Mouse (Mus musculus): Measurements from ENCODE around the gene Hccs. TPM values are rescaled to one million over a fixed set of nuclear protein-coding genes. Genes with fewer than 3 reads are reported as not detected.
"Not testable (repeated sequence)": the region's sequence is repeated elsewhere in the genome, so short reads cannot be mapped to it uniquely, and the experiment has no call there.

Gene Hccs
- 1 to 10 TPM; 5.1 to 7.4 TPM for polyA plus RNA-seq (2017; shearing (Covaris generic))

- ATAC-seq = peak; percentile 95
These were observed at the start of gene Hccs for GRCm38 (mm10) chrX:169319945-169320667. Gene Hccs, minus strand, starts transcription at chrX:169320372.

DNA sequence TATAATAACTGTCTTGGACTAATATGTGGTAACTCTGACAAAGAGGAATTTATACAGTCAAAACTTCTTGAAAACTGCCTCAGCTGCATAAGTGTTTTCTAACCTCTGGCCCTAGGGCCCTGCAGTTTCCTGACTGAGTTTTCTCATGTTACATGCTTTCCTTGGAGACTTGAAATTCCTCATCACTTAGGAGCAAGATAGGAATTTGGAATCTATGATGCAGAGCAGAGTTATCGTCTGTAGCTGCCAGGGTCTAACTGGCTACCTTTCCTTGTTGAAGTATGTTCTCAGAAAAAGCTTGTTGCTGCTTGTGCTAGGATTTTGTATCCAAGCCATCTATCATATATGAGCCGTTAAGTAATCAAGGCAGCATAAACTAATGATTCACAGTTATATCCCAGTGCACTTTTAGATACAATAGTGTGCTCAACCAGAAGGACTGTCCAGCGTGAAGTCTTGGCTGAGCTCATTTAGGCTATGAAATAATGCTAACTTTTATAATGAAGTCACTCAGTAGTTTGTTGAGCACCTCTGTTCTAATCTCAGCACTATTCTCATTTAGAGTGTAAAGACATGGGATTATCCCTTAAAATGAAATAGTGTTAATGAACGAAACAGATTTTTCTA is 37.1 kb upstream of the Hccs start:
- ATAC-seq = no peak

DNA sequence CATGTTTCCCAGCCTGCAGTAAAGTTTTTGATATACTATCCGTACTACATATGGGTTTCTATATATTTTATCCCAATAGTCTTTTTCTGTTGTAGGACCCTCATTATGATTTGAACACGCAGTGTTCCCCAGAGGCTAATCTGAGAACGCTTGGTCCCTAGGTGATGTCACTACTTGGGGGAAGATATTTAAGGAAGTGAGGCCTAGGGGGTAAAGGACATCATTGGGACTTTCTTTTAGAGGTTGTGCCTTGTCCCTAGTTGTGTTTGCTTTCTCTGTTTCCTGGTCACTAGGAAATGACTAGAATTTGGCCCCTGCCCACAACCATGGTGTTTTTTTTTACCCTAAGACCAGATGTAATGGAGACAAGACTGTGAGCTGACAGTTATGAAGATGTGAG is 18.0 kb upstream of the Hccs start:
- no peak for ATAC-seq

- no peak for ATAC-seq
These were observed 17.4 kb upstream of the Hccs start for GRCm38 (mm10) chrX:169337559-169337958.

GRCm38 (mm10) chrX:169332264-169332663 is 12.1 kb upstream of the Hccs start:
- ATAC-seq = no peak

DNA sequence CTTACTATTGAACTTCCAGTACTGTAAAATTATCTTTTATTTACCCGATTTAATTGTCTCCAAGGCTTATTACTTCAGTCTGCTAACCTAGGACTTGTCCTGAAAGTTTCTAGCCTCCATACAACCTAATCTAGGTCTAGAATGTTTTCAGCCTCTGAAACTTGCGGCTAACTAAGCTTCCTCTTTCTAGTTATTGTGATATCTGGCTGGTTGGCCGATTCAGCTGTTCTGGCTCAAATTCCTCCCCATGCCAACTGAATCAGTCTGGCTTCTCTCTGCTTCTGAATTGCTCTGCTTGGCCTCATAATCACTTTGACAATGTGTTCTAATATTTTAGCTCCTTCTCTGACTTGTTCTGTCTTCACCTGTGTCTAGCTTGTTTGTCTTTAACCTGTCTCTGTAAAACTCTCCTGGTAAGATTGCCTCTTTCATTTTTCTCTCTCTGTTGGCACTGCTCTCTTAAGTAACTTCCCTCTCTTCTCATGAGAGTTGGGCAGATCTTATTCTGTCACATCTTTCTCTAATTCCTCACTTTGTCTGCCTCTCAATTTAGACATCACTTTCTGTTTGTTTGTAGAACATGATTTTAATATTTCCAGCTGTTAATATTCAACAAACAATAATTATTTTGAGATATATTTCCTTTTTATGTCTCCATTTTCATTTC is 5.9 kb upstream of the Hccs start:
- no peak for ATAC-seq

DNA sequence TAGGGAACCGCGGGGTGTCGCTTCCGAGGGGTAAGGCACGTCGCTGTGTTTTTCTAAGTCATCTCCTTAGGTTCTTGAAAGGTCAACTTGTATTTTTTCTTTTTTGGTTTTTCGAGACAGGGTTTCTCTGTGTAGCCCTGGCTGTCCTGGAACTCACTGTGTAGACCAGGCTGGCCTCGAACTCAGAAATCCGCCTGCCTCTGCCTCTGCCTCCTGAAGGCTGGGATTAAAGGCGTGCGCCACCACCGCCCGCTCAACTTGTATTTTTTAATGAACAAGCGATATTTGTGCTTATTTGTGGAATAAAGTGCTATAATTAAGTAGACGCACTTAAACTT is 465 bp upstream of the Hccs start:
- ATAC-seq = not testable (repeated sequence)

GRCm38 (mm10) chrX:169319066-169319760 is 959 bp downstream of the Hccs start:
- peak; percentile 15 for ATAC-seq

- no peak for ATAC-seq
These were observed 11.6 kb downstream of the Hccs start for GRCm38 (mm10) chrX:169308559-169308958.

DNA sequence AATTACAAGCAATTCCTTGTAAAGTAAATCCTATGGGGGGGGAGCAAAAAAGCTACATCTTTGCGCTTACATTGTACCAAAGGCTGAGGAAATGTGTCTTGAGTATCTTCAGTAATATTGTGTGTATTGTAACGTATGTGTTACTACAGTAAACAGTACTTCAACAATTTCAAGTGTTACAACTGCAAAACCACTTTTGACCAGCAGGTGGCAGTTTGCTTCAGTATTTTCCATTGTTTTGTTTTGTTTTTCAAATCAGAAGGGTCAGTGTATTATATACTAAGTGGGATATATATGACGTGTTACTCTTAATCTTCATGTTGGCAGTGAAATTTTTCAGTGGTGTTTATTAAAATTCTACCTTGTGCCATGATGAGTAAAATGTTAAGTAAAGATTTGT is 16.2 kb downstream of the Hccs start:
- ATAC-seq = peak; percentile 49

- ATAC-seq = no peak
These were observed 17.7 kb downstream of the Hccs start for GRCm38 (mm10) chrX:169302271-169303045.

- ATAC-seq = no peak
These were observed 20.6 kb downstream of the Hccs start for GRCm38 (mm10) chrX:169299579-169299978.

GRCm38 (mm10) chrX:169263433-169264172 is 56.6 kb downstream of the Hccs start:
- ATAC-seq = no peak

- no peak for ATAC-seq
These were observed 58.0 kb downstream of the Hccs start for GRCm38 (mm10) chrX:169262212-169262611.

DNA sequence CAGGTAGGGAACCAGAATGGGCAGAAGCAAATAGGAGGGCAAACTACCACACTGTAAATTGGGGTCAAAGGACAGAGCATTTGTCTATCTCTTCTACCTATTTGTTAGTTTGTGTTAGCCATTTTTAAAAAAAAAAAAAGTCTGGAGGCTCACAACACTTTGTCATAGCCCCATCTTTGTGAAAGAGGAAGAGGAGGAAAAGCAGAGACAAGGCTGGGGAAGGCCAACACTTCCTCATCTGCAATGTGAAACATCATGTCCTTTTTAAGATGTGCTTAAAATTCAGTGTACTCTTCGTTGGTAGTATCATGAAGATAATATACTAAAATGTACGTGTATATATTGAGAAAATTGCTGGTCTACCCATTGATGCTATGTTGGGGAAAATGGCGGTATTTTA is 59.1 kb downstream of the Hccs start:
- no peak for ATAC-seq

DNA sequence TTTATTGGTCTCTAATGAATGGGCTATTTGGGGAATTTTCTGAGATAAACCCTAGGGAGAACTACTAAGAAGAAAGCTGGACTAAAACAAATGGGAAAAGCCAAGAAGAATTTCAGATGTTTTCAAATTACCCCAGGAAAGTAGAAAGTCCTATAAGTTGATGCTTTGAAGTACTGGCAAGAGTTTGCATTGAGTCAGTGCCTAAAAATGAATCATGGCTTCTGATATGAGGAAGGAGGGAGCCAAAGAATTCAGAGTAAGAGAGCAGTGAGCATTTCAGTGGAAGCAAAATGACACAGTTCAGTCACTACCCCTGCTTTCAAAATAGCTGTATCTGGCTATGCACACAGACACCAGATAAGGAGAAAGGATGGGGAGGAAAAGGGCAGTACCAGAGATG is 63.4 kb downstream of the Hccs start:
- no peak for ATAC-seq

GRCm38 (mm10) chrX:169255915-169256314 is 64.3 kb downstream of the Hccs start:
- no peak for ATAC-seq

DNA sequence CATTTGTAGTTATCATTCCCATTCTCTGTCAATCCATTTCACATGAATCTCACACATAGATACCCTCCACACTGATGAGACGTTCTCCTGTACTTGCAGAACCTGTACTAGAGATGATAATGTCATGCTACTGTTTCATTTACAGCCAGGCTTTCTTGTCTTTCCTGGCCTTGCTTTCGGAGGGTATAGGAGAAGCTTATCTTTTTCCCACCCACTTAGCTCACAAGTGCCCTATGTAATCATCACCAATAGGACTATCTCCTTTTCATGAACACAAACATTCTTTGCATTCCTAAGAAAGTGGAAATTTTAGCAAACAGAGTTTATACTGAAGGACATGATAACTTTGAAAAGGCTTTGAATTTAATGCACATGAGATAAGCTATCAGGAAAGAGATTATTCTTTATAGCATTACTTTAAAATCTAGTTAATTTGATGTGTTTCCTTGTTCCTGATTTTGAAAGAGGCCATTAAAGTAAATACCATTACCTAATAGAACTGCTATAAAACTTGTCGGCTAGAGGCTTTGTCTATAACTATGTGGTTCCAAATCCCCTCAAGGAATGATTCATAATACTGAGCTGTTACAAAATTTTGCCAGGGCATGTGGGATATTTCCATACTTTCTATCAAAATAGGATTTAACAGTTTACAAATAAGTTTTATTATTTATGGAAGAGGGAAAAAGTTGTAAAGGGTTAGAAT is 97.7 kb downstream of the Hccs start:
- ATAC-seq = no peak

DNA sequence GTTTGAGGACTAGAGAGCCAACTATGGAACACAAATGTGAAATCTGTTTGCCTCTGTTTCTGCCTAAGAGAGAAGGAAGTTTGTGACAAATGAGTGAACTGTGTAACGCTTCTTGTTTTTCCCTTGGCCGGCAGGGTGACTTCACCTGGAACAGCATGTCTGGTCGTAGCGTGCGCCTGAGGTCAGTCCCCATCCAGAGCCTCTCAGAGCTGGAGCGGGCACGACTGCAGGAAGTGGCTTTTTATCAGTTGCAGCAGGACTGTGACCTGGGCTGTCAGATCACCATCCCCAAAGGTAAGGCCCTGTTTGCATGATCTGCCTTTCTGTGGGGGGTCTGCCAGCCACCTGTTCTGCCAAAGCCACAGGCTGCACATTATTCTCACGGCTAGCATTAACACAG is 100.1 kb downstream of the Hccs start:
- no peak for ATAC-seq

DNA sequence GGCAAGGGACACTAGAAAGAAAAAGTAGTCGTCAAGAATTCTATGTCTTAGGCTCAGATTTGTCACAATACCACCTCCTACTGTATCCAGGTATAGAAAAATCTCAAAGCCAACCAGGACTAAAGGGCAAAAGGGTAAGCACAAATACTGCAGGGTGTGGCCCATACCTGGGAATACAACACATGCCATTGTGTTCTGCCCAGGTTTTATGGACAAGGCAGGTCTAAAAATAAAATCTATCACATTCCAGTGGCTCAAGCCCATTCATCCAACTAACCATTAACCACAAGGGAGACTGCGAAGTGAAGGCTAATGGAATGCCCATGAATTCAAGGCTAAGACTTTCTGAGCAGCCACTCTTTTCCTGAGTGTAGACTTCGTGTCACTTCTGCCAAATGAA is 110.2 kb downstream of the Hccs start:
- ATAC-seq = no peak

Measured in CD4-positive, CD25-positive, alpha-beta regulatory T cell, adult 4 months (primary cell).